ENCODE assay signal across 18 mouse cellular contexts in genomic region chr11:100825451-100825850, GRCm38 (mm10). TPM values are rescaled to one million over a fixed set of nuclear protein-coding genes. Genes with fewer than 3 reads are reported as not detected.
DNase-seq lines count a peak whose midpoint lies in the region; ATAC-seq and TF ChIP-seq lines count a peak whose summit lies in the region.
"Had no signal": no experiment of that assay in that cellular context is flagged by ENCODE, and none has a peak within 500 bp of the region (broad histone marks: within the 10 kb centered on the region; RNA-seq: fewer than 3 reads in every experiment).

No protein-coding gene starts in this region.

- H3K9ac ChIP-seq in heart, embryonic 13.5 days: no peak overlapping the region
- H3K9ac ChIP-seq: embryonic facial prominence, embryonic 13.5 days; forebrain, embryonic 12.5 days; hindbrain, embryonic 15.5 days had no signal

- no peak overlapping the region for H3K4me3 ChIP-seq in heart, embryonic 13.5 days
- no peak overlapping the region for H3K4me3 ChIP-seq in thymus, adult 2 months (ENCODE audit: control insufficient read depth, insufficient read depth, low read length)
- H3K4me3 ChIP-seq: embryonic facial prominence, embryonic 13.5 days; forebrain, embryonic 12.5 days; heart, adult 2 months; hindbrain, embryonic 15.5 days had no signal

- no peaks in the 10 kb centered on the region for H3K9me3 ChIP-seq in heart, embryonic 13.5 days
- H3K9me3 ChIP-seq: embryonic facial prominence, embryonic 13.5 days; forebrain, embryonic 12.5 days; hindbrain, embryonic 15.5 days had no signal

- no peaks in the 10 kb centered on the region for H3K36me3 ChIP-seq in heart, embryonic 13.5 days
- H3K36me3 ChIP-seq in thymus, adult 2 months (ENCODE audit: control insufficient read depth, insufficient read depth, low read length): no peaks in the 10 kb centered on the region; the same call in 1 of the 2 replicates
- H3K36me3 ChIP-seq: embryonic facial prominence, embryonic 13.5 days; forebrain, embryonic 12.5 days; hindbrain, embryonic 15.5 days had no signal

- no peak for TF ChIP-seq CTCF in thymus, adult 2 months (IDR thresholded peaks at IDR 0.05; ENCODE audit: borderline replicate concordance, control insufficient read depth, extremely low read depth, insufficient read depth, low read length, poor library complexity)

- ATAC-seq in heart, embryonic 13.5 days (ENCODE audit: extremely low read depth, insufficient number of reproducible peaks, low FRiP score, low TSS enrichment): no peak
- peak; percentile 9 for ATAC-seq in granulocyte monocyte progenitor cell, adult 5-6 weeks (replicated peaks; ENCODE audit: poor library complexity, severe bottlenecking)
- ATAC-seq: intestine, postnatal 0 days had no signal

- no peak for DNase-seq in heart, adult 18-20 months
- DNase-seq in thymus, adult 2 months: no peak
- no peak for DNase-seq in thymus, postnatal 4 days
- DNase-seq in right cerebral cortex, adult 2 months (ENCODE audit: low spot score in 2 of 2): no peak
- DNase-seq in adrenal gland, postnatal 10 days: no peak
- DNase-seq: adrenal gland, postnatal 14 days; cerebellum, adult 18-20 months; cerebellum, adult 9-11 months; gastrocnemius, postnatal 14 days; heart, adult 2 months; heart, postnatal 10 days; kidney, adult 8-10 months had no signal

- no peaks in the 10 kb centered on the region for H3K27me3 ChIP-seq in heart, embryonic 13.5 days (replicated peaks)
- H3K27me3 ChIP-seq in thymus, adult 2 months (ENCODE audit: control insufficient read depth, insufficient read depth, low read length): no peaks in the 10 kb centered on the region
- H3K27me3 ChIP-seq: forebrain, embryonic 12.5 days; hindbrain, embryonic 15.5 days had no signal

- TF ChIP-seq POLR2A in thymus, adult 2 months (IDR thresholded peaks at IDR 0.05; ENCODE audit: control insufficient read depth, extremely low read depth, insufficient read depth, low read length, poor library complexity): no peak

- H3K4me2 ChIP-seq in heart, embryonic 13.5 days: no peak overlapping the region
- H3K4me2 ChIP-seq: embryonic facial prominence, embryonic 13.5 days; forebrain, embryonic 12.5 days; hindbrain, embryonic 15.5 days had no signal

- H3K4me1 ChIP-seq in heart, embryonic 13.5 days: peaks cover 91% of the 10 kb centered on the region
- peaks cover 59% of the 10 kb centered on the region for H3K4me1 ChIP-seq in thymus, adult 2 months (replicated peaks; ENCODE audit: control insufficient read depth, insufficient read depth, low read length)

- WGBS in heart, embryonic 13.5 days: 74% methylated on average over 9 of the region's 9 CpGs
- 74% methylated on average over 9 of the region's 9 CpGs for WGBS in thymus, adult 2 months

- peak overlapping the region; percentile 80 for H3K27ac ChIP-seq in heart, embryonic 13.5 days (replicated peaks)
- H3K27ac ChIP-seq in thymus, adult 2 months (ENCODE audit: control insufficient read depth, insufficient read depth, low read length): peak overlapping the region; percentile 89
- H3K27ac ChIP-seq: embryonic facial prominence, embryonic 13.5 days; forebrain, embryonic 12.5 days; heart, adult 2 months; hindbrain, embryonic 15.5 days had no signal

RNA-seq across cellular contexts. Expression of gene Stat5b, which starts 25.1 kb away (rescaled TPM):
- polyA plus RNA-seq in heart, embryonic 13.5 days (2015; fragmentation: Nextera tagmentation; extraction: Ambion mirVana): 24.3 and 27.0 TPM in 2 replicates
- total RNA-seq in heart, adult 18-20 months (2021): 10 to 100 TPM; 55.0 to 60.1 TPM
- 178 and 204 TPM in 2 replicates for polyA plus RNA-seq in thymus, adult 2 months (2012; rRNA removed)
- 35.5 and 40.5 TPM in 2 replicates for total RNA-seq in granulocyte monocyte progenitor cell, adult 5-6 weeks (2014; fragmentation: Nextera tagmentation)
- total RNA-seq in granulocyte monocyte progenitor cell, adult 5-6 weeks (2017): 36.8 and 37.1 TPM in 2 replicates
- total RNA-seq in adrenal gland, postnatal 10 days (2021): 10 to 100 TPM; 60.7 to 72.7 TPM

RNA-seq across cellular contexts. Expression of gene Stat5a, which starts 33.7 kb away (rescaled TPM):
- 5.2 and 5.9 TPM in 2 replicates for polyA plus RNA-seq in heart, embryonic 13.5 days (2015; fragmentation: Nextera tagmentation; extraction: Ambion mirVana)
- 10 to 100 TPM; 17.2 to 23.0 TPM for total RNA-seq in heart, adult 18-20 months (2021)
- polyA plus RNA-seq in thymus, adult 2 months (2012; rRNA removed): 136 and 161 TPM in 2 replicates
- total RNA-seq in granulocyte monocyte progenitor cell, adult 5-6 weeks (2014; fragmentation: Nextera tagmentation): 33.7 and 36.6 TPM in 2 replicates
- total RNA-seq in granulocyte monocyte progenitor cell, adult 5-6 weeks (2017): 28.9 and 29.0 TPM in 2 replicates
- total RNA-seq in adrenal gland, postnatal 10 days (2021): 10 to 100 TPM; 37.1 to 52.7 TPM

RNA-seq across cellular contexts. Expression of gene Ghdc, which starts 54.7 kb away (rescaled TPM):
- polyA plus RNA-seq in heart, embryonic 13.5 days (2015; fragmentation: Nextera tagmentation; extraction: Ambion mirVana): 6.0 and 7.2 TPM in 2 replicates
- 10 to 100 TPM in 1 of 2 experiments, 1 to 10 TPM in 1; 9.8 to 13.4 TPM for total RNA-seq in heart, adult 18-20 months (2021)
- 6.8 and 7.9 TPM in 2 replicates for polyA plus RNA-seq in thymus, adult 2 months (2012; rRNA removed)
- total RNA-seq in granulocyte monocyte progenitor cell, adult 5-6 weeks (2014; fragmentation: Nextera tagmentation): 1.8 and 1.9 TPM in 2 replicates
- total RNA-seq in granulocyte monocyte progenitor cell, adult 5-6 weeks (2017): 3.1 and 3.4 TPM in 2 replicates
- total RNA-seq in adrenal gland, postnatal 10 days (2021): 10 to 100 TPM; 14.1 to 15.7 TPM
